Mouse (Mus musculus) forebrain, embryonic 16.5 days (tissue): ENCODE measurements around the gene Bcdin3d. TPM values are rescaled to one million over a fixed set of nuclear protein-coding genes. Genes with fewer than 3 reads are reported as not detected.
A peak's percentile ranks its signal among the peaks of the same experiment; 100 is the strongest.
"Not testable (repeated sequence)": the region's sequence is repeated elsewhere in the genome, so short reads cannot be mapped to it uniquely, and the experiment has no call there.

Source experiments
- ATAC-seq: fragments of 200-750 bp; cut with Nextera tagmentation; 2 replicates; pipeline ENCODE4 v1.8.0; 2017; ENCODE audit warnings: mild to moderate bottlenecking, moderate library complexity
- H3K27ac ChIP-seq: fragments of 300-500 bp; sonication (generic); 2 replicates; pipeline ENCODE4 v1.5.1; 2014; ENCODE audit warnings: low read length, control low read depth
- H3K27me3 ChIP-seq: fragments of 300-500 bp; sonication (generic); replicated peaks from 2 replicates; pipeline ENCODE4 v1.6.1; 2014; ENCODE audit warnings: low read length; ENCODE audit not compliant: control insufficient read depth, insufficient read depth
- H3K36me3 ChIP-seq: fragments of 300-500 bp; sonication (generic); 2 replicates; pipeline ENCODE4 v1.6.1; 2014; ENCODE audit not compliant: control insufficient read depth, insufficient read depth
- H3K4me1 ChIP-seq: fragments of 300-500 bp; sonication (generic); replicated peaks from 2 replicates; pipeline ENCODE4 v1.6.1; 2014; ENCODE audit warnings: low read length; ENCODE audit not compliant: control insufficient read depth, insufficient read depth
- H3K4me2 ChIP-seq: fragments of 300-500 bp; sonication (generic); 2 replicates; pipeline ENCODE4 v1.6.1; 2014; ENCODE audit warnings: mild to moderate bottlenecking, low read length, control low read depth
- H3K4me3 ChIP-seq: fragments of 300-500 bp; sonication (generic); replicated peaks from 2 replicates; pipeline ENCODE4 v1.5.1; 2014; ENCODE audit warnings: mild to moderate bottlenecking, low read length, control low read depth
- H3K9ac ChIP-seq: fragments of 300-500 bp; sonication (generic); replicated peaks from 2 replicates; pipeline ENCODE4 v1.6.1; 2014; ENCODE audit warnings: low read depth, low read length, control low read depth
- H3K9me3 ChIP-seq: fragments of 300-500 bp; sonication (generic); 2 replicates; pipeline ENCODE4 v1.6.1; 2016; ENCODE audit warnings: low read length; ENCODE audit not compliant: control insufficient read depth
- WGBS: fragments of 180-500 bp; shearing (Covaris S2); extraction: QIAGEN DNeasy Blood & Tissue Kit; methylation state at CpG from one replicate; pipeline ENCODE4 v1.1.7; 2014; 5-methylcytosine and 5-hydroxymethylcytosine counted together
- polyA plus RNA-seq: library from polyadenylated mRNA; unstranded; fragments of >200 nt; fragmentation: Nextera tagmentation; extraction: Ambion mirVana; gene quantifications from 2 replicates; pipeline ENCODE4 v1.2.1, GENCODE M21; 2015

The Bcdin3d gene
- polyA plus RNA-seq, 1 experiment from 2014 or later: 24.4 TPM

- Histone ChIP-seq H3K9me3 (no peaks in the 10 kb centered on the region), H3K4me3 (no peak overlapping the region), H3K27me3 (no peaks in the 10 kb centered on the region), H3K4me2 (no peak overlapping the region), H3K4me1 (peaks cover 16% of the 10 kb centered on the region), H3K36me3 (no peaks in the 10 kb centered on the region), H3K9ac (no peak overlapping the region), H3K27ac (peak overlapping the region; percentile 2)
- ATAC-seq: peak; percentile 72
- 47% methylated on average over 9 of the region's 9 CpGs for WGBS
Observed at GRCm38 (mm10) chr15:99449131-99449750, 25.3 kb downstream of the Bcdin3d start.

GRCm38 (mm10) chr15:99446136-99446535 is 28.4 kb downstream of the Bcdin3d start:
- H3K9ac ChIP-seq, H3K4me2 ChIP-seq, H3K9me3 ChIP-seq, H3K27me3 ChIP-seq, H3K36me3 ChIP-seq, H3K4me3 ChIP-seq, H3K27ac ChIP-seq, ATAC-seq: not testable (repeated sequence)
- 93% methylated on average over 10 of the region's 10 CpGs for WGBS
- peaks cover 19% of the 10 kb centered on the region for H3K4me1 ChIP-seq

- Histone ChIP-seq H3K4me1 (peaks cover 24% of the 10 kb centered on the region), H3K4me2 (no peak overlapping the region), H3K9ac (no peak overlapping the region), H3K27me3 (no peaks in the 10 kb centered on the region), H3K9me3 (no peaks in the 10 kb centered on the region), H3K27ac (no peak overlapping the region), H3K36me3 (no peaks in the 10 kb centered on the region), H3K4me3 (no peak overlapping the region)
- 50% methylated on average over 6 of the region's 6 CpGs for WGBS
- ATAC-seq: no peak
Observed at GRCm38 (mm10) chr15:99445567-99445966, 29.0 kb downstream of the Bcdin3d start.

GRCm38 (mm10) chr15:99442358-99442757 is 32.2 kb downstream of the Bcdin3d start:
- H3K27me3 ChIP-seq: no peaks in the 10 kb centered on the region
- WGBS: 88% methylated on average over 7 of the region's 7 CpGs
- ATAC-seq: no peak
- H3K4me3 ChIP-seq: no peak overlapping the region
- no peak overlapping the region for H3K27ac ChIP-seq
- H3K9me3 ChIP-seq: no peaks in the 10 kb centered on the region
- H3K36me3 ChIP-seq: no peaks in the 10 kb centered on the region
- no peak overlapping the region for H3K4me2 ChIP-seq
- H3K9ac ChIP-seq: no peak overlapping the region
- H3K4me1 ChIP-seq: peaks cover 17% of the 10 kb centered on the region

- peak; percentile 28; the same call in 1 of the 2 replicates for ATAC-seq
- no peak overlapping the region for H3K9ac ChIP-seq
- H3K27me3 ChIP-seq: no peaks in the 10 kb centered on the region
- H3K4me1 ChIP-seq: peaks cover 23% of the 10 kb centered on the region
- no peaks in the 10 kb centered on the region for H3K9me3 ChIP-seq
- H3K4me3 ChIP-seq: no peak overlapping the region
- H3K4me2 ChIP-seq: no peak overlapping the region
- WGBS: 33% methylated on average over 8 of the region's 8 CpGs
- peak overlapping the region; percentile 63 for H3K27ac ChIP-seq
- no peaks in the 10 kb centered on the region for H3K36me3 ChIP-seq
Observed at GRCm38 (mm10) chr15:99440816-99441457, 33.6 kb downstream of the Bcdin3d start.

- H3K9ac ChIP-seq: no peak overlapping the region
- no peak overlapping the region for H3K4me2 ChIP-seq
- no peaks in the 10 kb centered on the region for H3K9me3 ChIP-seq
- H3K27me3 ChIP-seq: no peaks in the 10 kb centered on the region
- ATAC-seq: peak; percentile 87
- H3K4me1 ChIP-seq: peaks cover 25% of the 10 kb centered on the region
- H3K27ac ChIP-seq: peak overlapping the region; percentile 63
- WGBS: 35% methylated on average over 2 of the region's 2 CpGs
- no peaks in the 10 kb centered on the region for H3K36me3 ChIP-seq
- no peak overlapping the region for H3K4me3 ChIP-seq
Observed at GRCm38 (mm10) chr15:99440112-99440815, 34.3 kb downstream of the Bcdin3d start.

GRCm38 (mm10) chr15:99438966-99439698 is 35.4 kb downstream of the Bcdin3d start:
- 83% methylated on average over 8 of the region's 8 CpGs for WGBS
- peaks cover 25% of the 10 kb centered on the region for H3K4me1 ChIP-seq
- H3K27ac ChIP-seq: no peak overlapping the region
- no peak overlapping the region for H3K9ac ChIP-seq
- H3K9me3 ChIP-seq: no peaks in the 10 kb centered on the region
- H3K4me3 ChIP-seq: no peak overlapping the region
- ATAC-seq: no peak
- no peaks in the 10 kb centered on the region for H3K27me3 ChIP-seq
- H3K36me3 ChIP-seq: no peaks in the 10 kb centered on the region
- H3K4me2 ChIP-seq: no peak overlapping the region

- no peaks in the 10 kb centered on the region for H3K9me3 ChIP-seq
- WGBS: 92% methylated on average over 12 of the region's 12 CpGs
- peaks cover 15% of the 10 kb centered on the region for H3K36me3 ChIP-seq
- peaks cover 8% of the 10 kb centered on the region for H3K4me1 ChIP-seq
- H3K9ac ChIP-seq: no peak overlapping the region
- H3K4me2 ChIP-seq: no peak overlapping the region
- H3K27ac ChIP-seq: no peak overlapping the region
- ATAC-seq: no peak
- H3K27me3 ChIP-seq: no peaks in the 10 kb centered on the region
- no peak overlapping the region for H3K4me3 ChIP-seq
Observed at GRCm38 (mm10) chr15:99433913-99434312, 40.6 kb downstream of the Bcdin3d start.
